Mouse (Mus musculus) liver, postnatal 0 days (tissue): ENCODE measurements around the gene Tlr2.

ENCODE experiments used
- CTCF ChIP-seq: sonication (generic); IDR thresholded peaks from 2 replicates; pipeline ENCODE4 v1.5.1; 2016; ENCODE audit warnings: antibody characterized with exemption, low read depth
- EP300 ChIP-seq: IDR thresholded peaks from 2 replicates; pipeline ENCODE4 v1.6.1; 2016; ENCODE audit warnings: antibody characterized with exemption, low read depth, mild to moderate bottlenecking

DNA sequence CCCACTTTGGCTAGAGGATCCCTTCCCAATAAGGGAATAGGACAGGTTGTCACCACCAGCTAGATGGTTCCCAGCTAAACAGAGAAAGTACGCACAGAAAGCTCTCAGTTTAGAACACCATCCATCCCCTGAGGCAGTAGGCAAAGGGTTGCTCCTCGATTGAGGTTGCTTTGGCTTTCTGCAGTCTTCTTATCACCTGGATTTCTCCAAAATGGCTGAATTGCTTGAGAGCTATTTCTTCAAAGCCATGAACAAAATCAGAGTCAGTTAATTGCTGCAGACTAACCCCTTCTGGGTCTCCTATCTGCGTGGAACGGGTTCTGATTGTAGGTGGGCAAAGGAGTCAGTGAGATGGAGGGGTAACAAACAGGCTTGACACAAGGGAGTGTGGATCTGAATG lies 37.2 kb upstream of the Tlr2 start:
- no peak for TF ChIP-seq CTCF
- no peak for TF ChIP-seq EP300
